Mouse (Mus musculus): ENCODE measurements around the gene Dock9. TPM values are rescaled to one million over a fixed set of nuclear protein-coding genes. Genes with fewer than 3 reads are reported as not detected.
"Not testable (repeated sequence)": the region's sequence is repeated elsewhere in the genome, so short reads cannot be mapped to it uniquely, and the experiment has no call there.

Dock9 gene
- polyA plus RNA-seq, 1 experiment from 2014 or later: 6.2 TPM

- no peak overlapping the region for H3K9ac ChIP-seq
- H3K9me3 ChIP-seq (replicated peaks): no peaks in the 10 kb centered on the region
- H3K4me3 ChIP-seq: no peak overlapping the region
- no peak for ATAC-seq (ENCODE audit: low FRiP score)
- WGBS: 80% methylated on average over 2 of the region's 2 CpGs
- H3K27ac ChIP-seq: no peak overlapping the region
- 0 out of 2 replicates have a peak, but pooled peaks cover 2% of the 10 kb centered on the region for H3K36me3 ChIP-seq
- H3K4me1 ChIP-seq: no peaks in the 10 kb centered on the region
- no peak overlapping the region for H3K4me2 ChIP-seq (replicated peaks)
- no peaks in the 10 kb centered on the region for H3K27me3 ChIP-seq
Measured at GRCm38 (mm10) chr14:121644302-121644701, 153.3 kb downstream of the Dock9 start.

GRCm38 (mm10) chr14:121641271-121641670 is 156.4 kb downstream of the Dock9 start:
- Histone ChIP-seq H3K4me3 (no peak overlapping the region), H3K4me1 (no peaks in the 10 kb centered on the region), H3K9ac (no peak overlapping the region), H3K4me2 (replicated peaks) (no peak overlapping the region), H3K36me3 (0 out of 2 replicates have a peak, but pooled peaks cover 9% of the 10 kb centered on the region), H3K9me3 (replicated peaks) (no peaks in the 10 kb centered on the region), H3K27me3 (no peaks in the 10 kb centered on the region), H3K27ac (no peak overlapping the region)
- WGBS: 81% methylated on average over 7 of the region's 7 CpGs
- no peak for ATAC-seq (ENCODE audit: low FRiP score)

GRCm38 (mm10) chr14:121636935-121637510 is 160.6 kb downstream of the Dock9 start:
- Histone ChIP-seq H3K9ac (no peak overlapping the region), H3K9me3 (replicated peaks) (no peaks in the 10 kb centered on the region), H3K4me1 (no peaks in the 10 kb centered on the region), H3K27me3 (no peaks in the 10 kb centered on the region), H3K27ac (no peak overlapping the region), H3K4me3 (no peak overlapping the region), H3K4me2 (replicated peaks) (no peak overlapping the region), H3K36me3 (0 out of 2 replicates have a peak, but pooled peaks cover 6% of the 10 kb centered on the region)
- ATAC-seq (ENCODE audit: low FRiP score): no peak
- WGBS: 93% methylated on average over 12 of the region's 12 CpGs

GRCm38 (mm10) chr14:121634736-121635430 is 162.8 kb downstream of the Dock9 start:
- H3K4me1 ChIP-seq: no peaks in the 10 kb centered on the region
- H3K27ac ChIP-seq: no peak overlapping the region
- no peak overlapping the region for H3K9ac ChIP-seq
- H3K36me3 ChIP-seq: 0 out of 2 replicates have a peak, but pooled peaks cover 6% of the 10 kb centered on the region
- ATAC-seq (ENCODE audit: low FRiP score): no peak
- 88% methylated on average over 11 of the region's 11 CpGs for WGBS
- no peaks in the 10 kb centered on the region for H3K9me3 ChIP-seq (replicated peaks)
- H3K4me3 ChIP-seq: no peak overlapping the region
- no peak overlapping the region for H3K4me2 ChIP-seq (replicated peaks)
- no peaks in the 10 kb centered on the region for H3K27me3 ChIP-seq

GRCm38 (mm10) chr14:121634093-121634735 is 163.4 kb downstream of the Dock9 start:
- Histone ChIP-seq H3K4me1 (no peaks in the 10 kb centered on the region), H3K9ac (no peak overlapping the region), H3K4me2 (replicated peaks) (no peak overlapping the region), H3K27me3 (no peaks in the 10 kb centered on the region), H3K9me3 (replicated peaks) (no peaks in the 10 kb centered on the region), H3K36me3 (0 out of 2 replicates have a peak, but pooled peaks cover 6% of the 10 kb centered on the region), H3K4me3 (no peak overlapping the region), H3K27ac (no peak overlapping the region)
- no peak for ATAC-seq (ENCODE audit: low FRiP score)
- WGBS: 84% methylated on average over 14 of the region's 14 CpGs

- no peak overlapping the region for H3K4me3 ChIP-seq
- H3K27me3 ChIP-seq: no peaks in the 10 kb centered on the region
- no peaks in the 10 kb centered on the region for H3K4me1 ChIP-seq
- no peak for ATAC-seq (ENCODE audit: low FRiP score)
- no peaks in the 10 kb centered on the region for H3K36me3 ChIP-seq
- no peak overlapping the region for H3K27ac ChIP-seq
- WGBS: 96% methylated on average over 8 of the region's 8 CpGs
- no peak overlapping the region for H3K9ac ChIP-seq
- H3K4me2 ChIP-seq (replicated peaks): no peak overlapping the region
- no peaks in the 10 kb centered on the region for H3K9me3 ChIP-seq (replicated peaks)
Measured at GRCm38 (mm10) chr14:121631934-121632333, 165.7 kb downstream of the Dock9 start.

GRCm38 (mm10) chr14:121626741-121627140 is 170.9 kb downstream of the Dock9 start:
- H3K4me2 ChIP-seq (replicated peaks): no peak overlapping the region
- H3K36me3 ChIP-seq: no peaks in the 10 kb centered on the region
- H3K9me3 ChIP-seq (replicated peaks): no peaks in the 10 kb centered on the region
- no peak for ATAC-seq (ENCODE audit: low FRiP score)
- no peaks in the 10 kb centered on the region for H3K27me3 ChIP-seq
- H3K4me1 ChIP-seq: no peaks in the 10 kb centered on the region
- no peak overlapping the region for H3K27ac ChIP-seq
- no peak overlapping the region for H3K9ac ChIP-seq
- no peak overlapping the region for H3K4me3 ChIP-seq
- 79% methylated on average over 12 of the region's 12 CpGs for WGBS

GRCm38 (mm10) chr14:121623996-121624542 is 173.6 kb downstream of the Dock9 start:
- not testable (repeated sequence) for H3K36me3 ChIP-seq; H3K27me3 ChIP-seq; H3K4me1 ChIP-seq; ATAC-seq (ENCODE audit: low FRiP score); H3K27ac ChIP-seq; H3K4me2 ChIP-seq (replicated peaks); H3K4me3 ChIP-seq; H3K9me3 ChIP-seq (replicated peaks); H3K9ac ChIP-seq
- 94% methylated on average over 6 of the region's 6 CpGs for WGBS

- Histone ChIP-seq H3K4me1 (no peaks in the 10 kb centered on the region), H3K9ac (no peak overlapping the region), H3K4me2 (replicated peaks) (no peak overlapping the region), H3K27me3 (no peaks in the 10 kb centered on the region), H3K27ac (no peak overlapping the region), H3K9me3 (replicated peaks) (no peaks in the 10 kb centered on the region), H3K36me3 (no peaks in the 10 kb centered on the region), H3K4me3 (no peak overlapping the region)
- no peak for ATAC-seq (ENCODE audit: low FRiP score)
- WGBS: 93% methylated on average over 3 of the region's 3 CpGs
Measured at GRCm38 (mm10) chr14:121621806-121622205, 175.8 kb downstream of the Dock9 start.

- Histone ChIP-seq H3K36me3 (no peaks in the 10 kb centered on the region), H3K4me3 (no peak overlapping the region), H3K4me2 (replicated peaks) (no peak overlapping the region), H3K27ac (no peak overlapping the region), H3K9me3 (replicated peaks) (no peaks in the 10 kb centered on the region), H3K9ac (no peak overlapping the region), H3K27me3 (no peaks in the 10 kb centered on the region), H3K4me1 (no peaks in the 10 kb centered on the region)
- ATAC-seq (ENCODE audit: low FRiP score): no peak
- 86% methylated on average over 3 of the region's 3 CpGs for WGBS
Measured at GRCm38 (mm10) chr14:121620567-121620966, 177.1 kb downstream of the Dock9 start.

- Histone ChIP-seq H3K4me1 (no peaks in the 10 kb centered on the region), H3K36me3 (no peaks in the 10 kb centered on the region), H3K27ac (no peak overlapping the region), H3K9me3 (replicated peaks) (no peaks in the 10 kb centered on the region), H3K9ac (no peak overlapping the region), H3K4me3 (no peak overlapping the region), H3K27me3 (no peaks in the 10 kb centered on the region), H3K4me2 (replicated peaks) (no peak overlapping the region)
- WGBS: 99% methylated on average over 7 of the region's 7 CpGs
- ATAC-seq (ENCODE audit: low FRiP score): no peak
Measured at GRCm38 (mm10) chr14:121620157-121620556, 177.5 kb downstream of the Dock9 start.

- no peak overlapping the region for H3K4me3 ChIP-seq
- no peaks in the 10 kb centered on the region for H3K27me3 ChIP-seq
- no peak overlapping the region for H3K4me2 ChIP-seq (replicated peaks)
- no peaks in the 10 kb centered on the region for H3K36me3 ChIP-seq
- no peaks in the 10 kb centered on the region for H3K9me3 ChIP-seq (replicated peaks)
- no peak overlapping the region for H3K27ac ChIP-seq
- H3K4me1 ChIP-seq: no peaks in the 10 kb centered on the region
- H3K9ac ChIP-seq: no peak overlapping the region
- 86% methylated on average over 4 of the region's 4 CpGs for WGBS
- no peak for ATAC-seq (ENCODE audit: low FRiP score)
Measured at GRCm38 (mm10) chr14:121617645-121618390, 179.8 kb downstream of the Dock9 start.

Measured in hindbrain, embryonic 12.5 days (tissue).